Mouse (Mus musculus) midbrain, embryonic 16.5 days (tissue): ENCODE measurements around the gene Hist1h2ae. TPM values are rescaled to one million over a fixed set of nuclear protein-coding genes. Genes with fewer than 3 reads are reported as not detected.
"Not testable (repeated sequence)": the region's sequence is repeated elsewhere in the genome, so short reads cannot be mapped to it uniquely, and the experiment has no call there.

ENCODE experiments used
- ATAC-seq: fragments of 200-750 bp; cut with Nextera tagmentation; 2 replicates; pipeline ENCODE4 v1.8.0; 2017; ENCODE audit warnings: moderate TSS enrichment
- H3K27ac ChIP-seq: fragments of 300-500 bp; sonication (generic); 2 replicates; pipeline ENCODE4 v1.5.1; 2014; ENCODE audit warnings: mild to moderate bottlenecking, low read length, mixed read lengths
- H3K27me3 ChIP-seq: fragments of 300-500 bp; sonication (generic); 2 replicates; pipeline ENCODE4 v1.6.1; 2014; ENCODE audit warnings: low read depth, low read length, mixed read lengths; ENCODE audit not compliant: control insufficient read depth, insufficient read depth
- H3K36me3 ChIP-seq: fragments of 300-500 bp; sonication (generic); 2 replicates; pipeline ENCODE4 v1.6.1; 2014; ENCODE audit warnings: mild to moderate bottlenecking, low read length, moderate library complexity, mixed read lengths; ENCODE audit not compliant: control insufficient read depth, insufficient read depth
- H3K4me1 ChIP-seq: fragments of 300-500 bp; sonication (generic); 2 replicates; pipeline ENCODE4 v1.6.1; 2014; ENCODE audit warnings: mild to moderate bottlenecking, low read length, mixed read lengths; ENCODE audit not compliant: control insufficient read depth, insufficient read depth
- H3K4me2 ChIP-seq: fragments of 300-500 bp; sonication (generic); 2 replicates; pipeline ENCODE4 v1.6.1; 2014; ENCODE audit warnings: mild to moderate bottlenecking, low read length, mixed read lengths
- H3K4me3 ChIP-seq: fragments of 300-500 bp; sonication (generic); 2 replicates; pipeline ENCODE4 v1.5.1; 2014; ENCODE audit warnings: low read depth, mild to moderate bottlenecking, low read length, moderate library complexity, mixed read lengths
- H3K9ac ChIP-seq: fragments of 300-500 bp; sonication (generic); 2 replicates; pipeline ENCODE4 v1.6.1; 2014; ENCODE audit warnings: low read depth, low read length, mixed read lengths
- H3K9me3 ChIP-seq: fragments of 300-500 bp; sonication (generic); replicated peaks from 2 replicates; pipeline ENCODE4 v1.6.1; 2014; ENCODE audit warnings: mild to moderate bottlenecking, low read length, mixed read lengths; ENCODE audit not compliant: control insufficient read depth, poor library complexity, severe bottlenecking
- WGBS: fragments of 180-500 bp; shearing (Covaris S2); extraction: QIAGEN DNeasy Blood & Tissue Kit; methylation state at CpG from one replicate; pipeline ENCODE4 v1.1.7; 2014; 5-methylcytosine and 5-hydroxymethylcytosine counted together
- polyA plus RNA-seq: library from polyadenylated mRNA; unstranded; fragments of >200 nt; fragmentation: Nextera tagmentation; extraction: Ambion mirVana; gene quantifications from 2 replicates; pipeline ENCODE4 v1.2.1, GENCODE M21; 2015

Hist1h2ae gene
- polyA plus RNA-seq, 1 experiment from 2014 or later: 7.7 TPM

DNA sequence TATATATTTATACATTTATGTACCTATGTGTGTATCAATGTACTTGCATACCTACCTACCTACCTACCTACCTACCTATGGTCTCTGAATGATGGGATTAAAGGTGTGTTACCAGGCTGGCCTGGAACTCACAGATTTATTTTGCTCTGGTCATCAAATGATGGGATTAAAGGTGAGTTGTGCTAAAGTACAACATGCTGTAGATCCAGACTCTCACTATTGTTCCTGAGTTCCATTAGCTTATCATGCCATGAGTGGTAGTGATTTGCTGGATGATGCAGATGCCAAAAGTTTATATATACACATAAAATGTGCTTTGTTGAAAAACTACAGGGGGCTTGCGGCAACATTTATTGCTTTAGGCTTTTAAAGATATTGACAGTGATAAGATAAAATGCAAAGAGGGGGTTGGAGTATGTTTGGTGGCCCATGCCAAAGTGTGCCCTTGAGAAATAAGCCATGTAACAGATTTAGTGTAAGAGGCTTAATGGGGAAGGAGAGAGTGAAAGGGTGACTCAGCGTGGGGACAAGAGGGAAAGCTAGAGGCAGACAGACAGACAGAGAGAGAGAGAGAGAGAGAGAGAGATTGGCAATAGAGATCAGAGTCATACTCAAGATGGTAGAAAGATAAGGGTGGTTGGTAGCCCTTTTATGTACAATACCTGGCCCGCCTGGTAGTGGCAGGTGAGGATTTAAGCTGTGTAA is 33.9 kb downstream of the Hist1h2ae start:
- no peaks in the 10 kb centered on the region for H3K36me3 ChIP-seq
- H3K9ac ChIP-seq: no peak overlapping the region
- peaks cover 23% of the 10 kb centered on the region for H3K4me1 ChIP-seq
- no peak overlapping the region for H3K4me3 ChIP-seq
- 79% methylated on average over 3 of the region's 3 CpGs for WGBS
- no peak overlapping the region for H3K27ac ChIP-seq
- H3K9me3 ChIP-seq: no peaks in the 10 kb centered on the region
- no peaks in the 10 kb centered on the region for H3K27me3 ChIP-seq
- H3K4me2 ChIP-seq: no peak overlapping the region
- ATAC-seq: no peak

DNA sequence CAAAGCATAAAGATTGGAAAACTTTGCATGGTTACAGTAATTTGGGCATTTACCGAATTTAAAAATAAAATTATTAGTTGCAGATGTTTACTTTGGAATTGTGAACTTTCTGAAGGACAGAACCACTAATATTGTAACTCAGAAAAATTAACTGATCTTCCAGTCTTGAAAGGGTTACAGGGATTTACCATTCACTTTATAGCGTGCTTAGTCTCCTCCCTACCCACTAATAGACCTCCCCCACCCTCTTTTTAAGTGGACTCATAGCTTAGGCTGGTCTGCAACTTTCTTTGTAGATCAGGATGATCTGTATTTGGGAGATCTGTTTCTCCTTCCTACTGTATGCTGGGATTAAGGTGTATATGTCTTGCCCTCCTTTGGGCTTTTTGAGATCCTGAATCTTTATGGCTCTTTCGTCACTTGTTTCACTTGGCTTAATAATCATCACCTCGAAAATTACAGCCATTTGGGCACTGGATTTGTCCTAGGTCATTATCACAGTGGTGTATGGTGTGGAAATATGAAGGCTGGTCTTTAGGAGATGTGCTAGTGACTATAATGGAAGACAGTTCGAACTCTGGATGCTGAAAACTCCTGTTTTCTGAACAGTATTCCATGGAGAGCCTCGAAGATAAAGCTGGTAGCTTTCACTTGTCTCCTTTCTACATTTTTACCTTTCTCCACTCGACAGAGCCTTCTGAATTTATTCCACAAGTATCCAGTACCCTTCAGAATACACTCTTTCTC is 34.8 kb downstream of the Hist1h2ae start:
- no peak for ATAC-seq
- Histone ChIP-seq H3K27ac (no peak overlapping the region), H3K4me1 (peaks cover 27% of the 10 kb centered on the region), H3K9me3 (no peaks in the 10 kb centered on the region), H3K36me3 (no peaks in the 10 kb centered on the region), H3K27me3 (no peaks in the 10 kb centered on the region), H3K4me2 (peak overlapping the region; percentile 17; the same call in 1 of the 2 replicates), H3K4me3 (no peak overlapping the region), H3K9ac (no peak overlapping the region)
- 19% methylated on average over 7 of the region's 7 CpGs for WGBS

DNA sequence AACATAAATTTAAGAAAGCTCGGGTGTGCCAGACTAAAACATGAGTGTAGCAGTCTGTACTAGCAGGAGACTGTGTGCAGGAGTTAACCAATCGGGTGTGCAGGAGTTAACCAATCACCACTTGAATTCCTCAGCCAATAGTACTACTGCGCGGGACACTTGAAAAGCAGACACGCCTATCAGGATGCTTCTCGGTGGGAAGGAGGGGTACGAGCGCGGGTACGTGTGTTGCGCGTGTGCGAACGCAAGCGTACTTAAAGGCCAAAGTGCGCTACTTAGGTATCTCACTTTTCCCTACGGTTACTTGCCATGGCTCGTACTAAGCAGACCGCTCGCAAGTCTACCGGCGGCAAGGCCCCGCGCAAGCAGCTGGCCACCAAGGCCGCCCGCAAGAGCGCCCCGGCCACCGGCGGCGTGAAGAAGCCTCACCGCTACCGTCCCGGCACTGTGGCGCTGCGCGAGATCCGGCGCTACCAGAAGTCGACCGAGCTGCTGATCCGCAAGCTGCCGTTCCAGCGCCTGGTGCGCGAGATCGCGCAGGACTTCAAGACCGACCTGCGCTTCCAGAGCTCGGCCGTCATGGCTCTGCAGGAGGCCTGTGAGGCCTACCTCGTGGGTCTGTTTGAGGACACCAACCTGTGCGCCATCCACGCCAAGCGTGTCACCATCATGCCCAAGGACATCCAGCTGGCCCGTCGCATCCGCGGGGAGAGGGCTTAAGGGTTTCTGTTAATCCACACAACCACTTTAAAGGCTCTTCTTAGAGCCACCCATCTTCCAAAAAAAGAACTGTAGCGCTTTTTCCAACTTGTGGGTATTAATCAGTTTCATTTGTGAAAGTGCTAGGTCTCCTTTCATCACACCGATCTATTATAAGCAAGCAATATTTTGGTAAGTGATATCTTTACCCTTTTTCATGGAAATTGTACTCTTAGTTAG is 35.6 kb downstream of the Hist1h2ae start, which contains the start of gene Hist1h3g:
TSS of gene Hist1h3g (plus strand) at position 286 of the 939 bp plus-strand sequence.
- under 1% methylated on average over 49 of the region's 62 CpGs for WGBS
- H3K4me3 ChIP-seq: peak within 1 kb of the TSS; percentile 48
- peak; percentile 90 for ATAC-seq
- H3K4me1 ChIP-seq: peaks cover 27% of the 10 kb centered on the region
- not testable (repeated sequence) for H3K9me3 ChIP-seq, H3K36me3 ChIP-seq, H3K27me3 ChIP-seq
- H3K4me2 ChIP-seq: peak within 1 kb of the TSS; percentile 71
- 0 out of 2 replicates have a peak within 1 kb of the TSS, but pooled peaks have one; percentile 30 for H3K9ac ChIP-seq
- peak within 1 kb of the TSS; percentile 54; the same call in 1 of the 2 replicates for H3K27ac ChIP-seq

DNA sequence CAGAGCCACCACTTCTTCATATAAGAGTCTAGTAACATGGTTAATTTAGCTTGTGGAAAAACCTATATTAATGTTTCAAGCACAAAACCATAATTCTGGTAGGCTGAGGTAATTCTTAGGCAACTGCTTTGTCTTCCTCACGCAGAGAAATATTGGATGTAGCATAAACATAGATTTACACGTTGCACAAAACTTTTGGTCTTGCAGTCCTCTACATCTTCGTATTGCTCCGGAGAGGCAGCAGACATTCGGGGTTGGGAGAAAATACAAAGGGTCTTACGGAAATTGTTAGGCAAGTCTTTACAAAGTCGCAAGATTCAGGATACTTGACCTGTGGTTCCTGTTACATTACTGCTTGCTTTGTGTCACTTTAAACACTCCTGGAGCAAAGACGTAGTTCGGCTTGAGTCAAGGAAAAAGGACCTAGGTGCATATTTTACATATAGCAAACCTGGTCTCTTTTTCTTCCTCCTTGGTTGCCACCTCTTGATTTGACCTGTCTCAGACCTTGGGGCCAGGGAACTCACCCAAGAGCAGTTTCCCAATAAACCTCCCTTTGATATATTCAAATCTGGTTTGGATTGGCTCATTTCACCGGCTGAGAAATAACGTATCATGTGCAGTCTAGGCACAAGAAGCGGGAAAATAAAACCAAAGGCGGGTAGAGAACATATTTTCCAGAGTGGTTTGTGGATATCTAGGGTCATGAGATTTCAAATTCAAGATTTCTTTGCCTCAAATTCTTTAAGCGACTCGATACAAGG is 36.5 kb downstream of the Hist1h2ae start:
- H3K27me3 ChIP-seq: no peaks in the 10 kb centered on the region
- WGBS: under 1% methylated on average over 15 of the region's 15 CpGs
- H3K4me3 ChIP-seq: peak overlapping the region; percentile 48
- no peaks in the 10 kb centered on the region for H3K9me3 ChIP-seq
- no peak for ATAC-seq
- H3K4me2 ChIP-seq: peak overlapping the region; percentile 71
- no peaks in the 10 kb centered on the region for H3K36me3 ChIP-seq
- H3K9ac ChIP-seq: 0 out of 2 replicates have a peak overlapping the region, but pooled peaks have one; percentile 1
- peaks cover 31% of the 10 kb centered on the region for H3K4me1 ChIP-seq
- peak overlapping the region; percentile 54; the same call in 1 of the 2 replicates for H3K27ac ChIP-seq

DNA sequence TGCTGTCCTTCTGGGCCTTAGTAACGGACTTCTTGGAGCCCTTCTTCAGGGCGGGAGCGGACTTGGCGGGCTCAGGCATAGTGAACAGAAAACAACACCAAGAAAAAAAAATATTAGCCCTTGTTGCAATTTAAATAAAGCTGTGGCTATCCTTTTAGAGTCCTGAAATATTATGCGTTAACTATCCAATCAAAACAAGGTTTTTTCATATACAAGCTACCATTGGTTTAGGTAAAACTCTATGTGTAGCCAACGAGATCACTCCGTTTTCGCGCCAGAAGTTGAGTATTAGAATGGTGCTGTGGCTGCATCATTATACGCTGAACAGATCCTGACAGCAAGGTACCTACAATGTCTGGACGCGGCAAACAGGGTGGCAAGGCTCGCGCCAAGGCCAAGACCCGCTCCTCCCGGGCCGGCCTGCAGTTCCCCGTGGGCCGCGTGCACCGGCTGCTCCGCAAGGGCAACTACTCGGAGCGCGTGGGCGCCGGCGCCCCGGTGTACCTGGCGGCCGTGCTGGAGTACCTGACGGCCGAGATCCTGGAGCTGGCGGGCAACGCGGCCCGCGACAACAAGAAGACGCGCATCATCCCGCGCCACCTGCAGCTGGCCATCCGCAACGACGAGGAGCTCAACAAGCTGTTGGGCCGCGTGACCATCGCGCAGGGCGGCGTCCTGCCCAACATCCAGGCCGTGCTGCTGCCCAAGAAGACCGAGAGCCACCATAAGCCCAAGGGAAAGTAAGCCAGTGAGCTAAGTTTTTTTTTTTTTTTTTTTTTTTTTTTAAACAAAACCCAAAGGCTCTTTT is 37.3 kb downstream of the Hist1h2ae start, which contains the start of gene Hist1h2af:
TSS of gene Hist1h2af (plus strand) at position 347 of the 808 bp plus-strand sequence.
- peak within 1 kb of the TSS; percentile 71 for H3K4me2 ChIP-seq
- H3K4me3 ChIP-seq: peak within 1 kb of the TSS; percentile 48
- H3K27ac ChIP-seq: peak within 1 kb of the TSS; percentile 75
- H3K27me3 ChIP-seq, H3K36me3 ChIP-seq, H3K9me3 ChIP-seq: not testable (repeated sequence)
- 0 out of 2 replicates have a peak within 1 kb of the TSS, but pooled peaks have one; percentile 1 for H3K9ac ChIP-seq
- WGBS: under 1% methylated on average over 23 of the region's 53 CpGs
- H3K4me1 ChIP-seq: peaks cover 31% of the 10 kb centered on the region
- ATAC-seq: peak; percentile 33; the same call in 1 of the 2 replicates

DNA sequence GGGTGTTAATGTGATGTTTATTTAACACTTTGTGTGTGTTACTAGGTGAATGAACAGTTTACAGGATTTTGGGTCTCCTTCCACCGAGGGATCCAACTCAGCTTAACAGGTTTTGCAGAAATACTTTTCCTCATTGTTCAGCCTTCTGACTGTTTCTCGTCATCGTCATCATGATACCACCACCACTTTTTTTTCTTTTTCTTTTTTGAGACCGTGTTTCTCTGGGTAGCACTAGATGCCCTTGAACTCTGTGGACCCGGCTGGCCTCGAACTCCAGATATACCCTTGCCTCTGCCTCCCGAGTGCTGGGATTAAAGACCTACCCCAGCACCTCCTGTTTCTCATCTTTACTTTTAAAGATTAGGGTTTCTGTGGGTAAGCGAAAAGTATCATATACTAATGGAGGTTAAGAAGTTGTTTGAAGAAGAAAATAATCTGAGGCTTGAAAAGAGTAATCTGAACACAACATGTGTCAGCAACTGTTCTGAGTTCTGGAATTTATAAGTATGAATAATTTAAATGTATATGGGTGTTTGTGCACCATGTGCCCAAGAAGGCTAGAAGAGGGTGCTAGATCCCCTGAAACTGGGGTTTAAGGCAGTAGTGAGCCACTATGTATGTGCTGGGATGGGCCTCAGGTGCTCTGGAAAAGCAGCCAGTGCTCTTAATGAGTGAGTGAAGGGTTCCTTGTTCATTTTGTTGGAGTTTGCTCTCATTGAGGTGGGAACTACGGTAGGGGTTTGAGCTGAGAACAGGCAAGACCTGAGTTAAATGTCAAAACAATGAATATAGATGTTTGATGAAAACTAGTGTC is 38.6 kb downstream of the Hist1h2ae start:
- Histone ChIP-seq H3K27ac (peak overlapping the region; percentile 97), H3K9me3 (no peaks in the 10 kb centered on the region), H3K27me3 (no peaks in the 10 kb centered on the region), H3K36me3 (no peaks in the 10 kb centered on the region), H3K4me3 (peak overlapping the region; percentile 60), H3K4me2 (peak overlapping the region; percentile 71), H3K4me1 (peaks cover 31% of the 10 kb centered on the region), H3K9ac (0 out of 2 replicates have a peak overlapping the region, but pooled peaks have one; percentile 77)
- no peak for ATAC-seq
- 19% methylated on average over 9 of the region's 9 CpGs for WGBS
